Mouse (Mus musculus): ENCODE measurements around the gene Lrrc10. TPM values are rescaled to one million over a fixed set of nuclear protein-coding genes. Genes with fewer than 3 reads are reported as not detected.

Lrrc10 gene
- total RNA-seq, 1 experiment from 2014 or later = not detected

Other genes with a start within 250 kb of the Lrrc10 start
- gene Myrfl, start 148.4 kb upstream of the Lrrc10 start, total RNA-seq (2017) = 0.12 TPM in 1 of 2 replicates, not detected in the other
- 46.0 and 51.2 TPM in 2 replicates for gene Rab3ip, start 94.6 kb upstream of the Lrrc10 start, total RNA-seq (2017)
- not detected in 2 replicates for gene Gm10271, start 72.7 kb upstream of the Lrrc10 start, total RNA-seq (2017)
- gene Best3, start 59.0 kb upstream of the Lrrc10 start, total RNA-seq (2017) = not detected in 2 replicates
- 204 and 205 TPM in 2 replicates for gene Cct2, start 18.5 kb downstream of the Lrrc10 start, total RNA-seq (2017)
- 20.9 and 21.5 TPM in 2 replicates for gene Frs2, start 103.2 kb downstream of the Lrrc10 start, total RNA-seq (2017)
- 80.4 and 111 TPM in 2 replicates for gene Yeats4, start 179.2 kb downstream of the Lrrc10 start, total RNA-seq (2017)
- not detected in 2 replicates for gene 9530003J23Rik, start 193.4 kb downstream of the Lrrc10 start, total RNA-seq (2017)
- gene Lyz2, start 237.0 kb downstream of the Lrrc10 start, total RNA-seq (2017) = 2,637 and 2,768 TPM in 2 replicates
- gene Lyz1, start 247.5 kb downstream of the Lrrc10 start, total RNA-seq (2017) = 1.6 and 3.5 TPM in 2 replicates